Mouse (Mus musculus): Measurements from ENCODE around the gene Pde1b. TPM values are rescaled to one million over a fixed set of nuclear protein-coding genes. Genes with fewer than 3 reads are reported as not detected.
A peak's percentile ranks its signal among the peaks of the same experiment; 100 is the strongest.

Gene Pde1b
- polyA plus RNA-seq, 1 experiment: 25.7 TPM

- H3K27ac ChIP-seq (ENCODE audit: insufficient read depth, low read length): no peak overlapping the region
- H3K27me3 ChIP-seq (ENCODE audit: control insufficient read depth, insufficient read depth, low read length): no peaks in the 10 kb centered on the region
- no peak overlapping the region for H3K4me3 ChIP-seq (ENCODE audit: extremely low read depth, insufficient read depth, insufficient read length)
- H3K36me3 ChIP-seq (ENCODE audit: control insufficient read depth, insufficient read depth, low read length): peaks cover 71% of the 10 kb centered on the region
- TF ChIP-seq POLR2A (IDR thresholded peaks at IDR 0.05; ENCODE audit: low read depth, low read length) (no peak), CTCF (IDR thresholded peaks at IDR 0.05; ENCODE audit: extremely low read depth, insufficient read depth, insufficient read length, insufficient replicate concordance) (no peak)
- no peak for DNase-seq (ENCODE audit: low read depth in 1 of 2, low spot score in 2 of 2)
- WGBS: 67% methylated on average over 1 of the region's 1 CpGs
- no peaks in the 10 kb centered on the region for H3K4me1 ChIP-seq (ENCODE audit: control insufficient read depth, insufficient read depth, insufficient read length)
These were observed 16.2 kb upstream of the Pde1b start for GRCm38 (mm10) chr15:103486658-103487057.

GRCm38 (mm10) chr15:103488336-103488735, 14.5 kb upstream of the Pde1b start:
- Histone ChIP-seq H3K4me1 (ENCODE audit: control insufficient read depth, insufficient read depth, insufficient read length) (no peaks in the 10 kb centered on the region), H3K4me3 (ENCODE audit: extremely low read depth, insufficient read depth, insufficient read length) (no peak overlapping the region), H3K36me3 (ENCODE audit: control insufficient read depth, insufficient read depth, low read length) (peaks cover 71% of the 10 kb centered on the region), H3K27ac (ENCODE audit: insufficient read depth, low read length) (no peak overlapping the region), H3K27me3 (ENCODE audit: control insufficient read depth, insufficient read depth, low read length) (no peaks in the 10 kb centered on the region)
- no peak for DNase-seq (ENCODE audit: low read depth in 1 of 2, low spot score in 2 of 2)
- TF ChIP-seq CTCF (IDR thresholded peaks at IDR 0.05; ENCODE audit: extremely low read depth, insufficient read depth, insufficient read length, insufficient replicate concordance) (no peak), POLR2A (IDR thresholded peaks at IDR 0.05; ENCODE audit: low read depth, low read length) (no peak)
- WGBS: 82% methylated on average over 4 of the region's 4 CpGs

GRCm38 (mm10) chr15:103496204-103497140, 6.4 kb upstream of the Pde1b start:
- 95% methylated on average over 10 of the region's 10 CpGs for WGBS
- H3K4me1 ChIP-seq (ENCODE audit: control insufficient read depth, insufficient read depth, insufficient read length): peaks cover 2% of the 10 kb centered on the region; the same call in 1 of the 2 replicates
- H3K36me3 ChIP-seq (ENCODE audit: control insufficient read depth, insufficient read depth, low read length): peaks cover 46% of the 10 kb centered on the region
- no peak for DNase-seq (ENCODE audit: low read depth in 1 of 2, low spot score in 2 of 2)
- H3K27ac ChIP-seq (ENCODE audit: insufficient read depth, low read length): no peak overlapping the region
- TF ChIP-seq POLR2A (IDR thresholded peaks at IDR 0.05; ENCODE audit: low read depth, low read length) (no peak), CTCF (IDR thresholded peaks at IDR 0.05; ENCODE audit: extremely low read depth, insufficient read depth, insufficient read length, insufficient replicate concordance) (no peak)
- H3K27me3 ChIP-seq (ENCODE audit: control insufficient read depth, insufficient read depth, low read length): no peaks in the 10 kb centered on the region
- no peak overlapping the region for H3K4me3 ChIP-seq (ENCODE audit: extremely low read depth, insufficient read depth, insufficient read length)

- no peak overlapping the region for H3K27ac ChIP-seq (ENCODE audit: insufficient read depth, low read length)
- WGBS: 78% methylated on average over 3 of the region's 3 CpGs
- no peak for DNase-seq (ENCODE audit: low read depth in 1 of 2, low spot score in 2 of 2)
- no peaks in the 10 kb centered on the region for H3K27me3 ChIP-seq (ENCODE audit: control insufficient read depth, insufficient read depth, low read length)
- TF ChIP-seq POLR2A (IDR thresholded peaks at IDR 0.05; ENCODE audit: low read depth, low read length) (no peak), CTCF (IDR thresholded peaks at IDR 0.05; ENCODE audit: extremely low read depth, insufficient read depth, insufficient read length, insufficient replicate concordance) (no peak)
- H3K36me3 ChIP-seq (ENCODE audit: control insufficient read depth, insufficient read depth, low read length): peaks cover 32% of the 10 kb centered on the region
- peaks cover 9% of the 10 kb centered on the region for H3K4me1 ChIP-seq (ENCODE audit: control insufficient read depth, insufficient read depth, insufficient read length)
- no peak overlapping the region for H3K4me3 ChIP-seq (ENCODE audit: extremely low read depth, insufficient read depth, insufficient read length)
These were observed 4.7 kb upstream of the Pde1b start for GRCm38 (mm10) chr15:103498157-103498556.

- DNase-seq (ENCODE audit: low read depth in 1 of 2, low spot score in 2 of 2): no peak
- TF ChIP-seq POLR2A (IDR thresholded peaks at IDR 0.05; ENCODE audit: low read depth, low read length): no peak
- TF ChIP-seq CTCF (IDR thresholded peaks at IDR 0.05; ENCODE audit: extremely low read depth, insufficient read depth, insufficient read length, insufficient replicate concordance): no peak
- 86% methylated on average over 1 of the region's 1 CpGs for WGBS
- Histone ChIP-seq H3K36me3 (ENCODE audit: control insufficient read depth, insufficient read depth, low read length) (peaks cover 24% of the 10 kb centered on the region), H3K4me3 (ENCODE audit: extremely low read depth, insufficient read depth, insufficient read length) (no peak overlapping the region), H3K4me1 (ENCODE audit: control insufficient read depth, insufficient read depth, insufficient read length) (peaks cover 11% of the 10 kb centered on the region), H3K27me3 (ENCODE audit: control insufficient read depth, insufficient read depth, low read length) (no peaks in the 10 kb centered on the region), H3K27ac (ENCODE audit: insufficient read depth, low read length) (no peak overlapping the region)
These were observed 2.1 kb upstream of the Pde1b start for GRCm38 (mm10) chr15:103500723-103501122.

GRCm38 (mm10) chr15:103501186-103501585, 1.6 kb upstream of the Pde1b start:
- peaks cover 21% of the 10 kb centered on the region for H3K36me3 ChIP-seq (ENCODE audit: control insufficient read depth, insufficient read depth, low read length)
- whole genome bisulfite sequencing: 8% methylated on average over 2 of the region's 2 CpGs
- no peaks in the 10 kb centered on the region for H3K27me3 ChIP-seq (ENCODE audit: control insufficient read depth, insufficient read depth, low read length)
- H3K4me3 ChIP-seq (ENCODE audit: extremely low read depth, insufficient read depth, insufficient read length): no peak overlapping the region
- H3K4me1 ChIP-seq (ENCODE audit: control insufficient read depth, insufficient read depth, insufficient read length): peaks cover 11% of the 10 kb centered on the region
- no peak for DNase-seq (ENCODE audit: low read depth in 1 of 2, low spot score in 2 of 2)
- H3K27ac ChIP-seq (ENCODE audit: insufficient read depth, low read length): no peak overlapping the region
- TF ChIP-seq POLR2A (IDR thresholded peaks at IDR 0.05; ENCODE audit: low read depth, low read length): no peak

- TF ChIP-seq POLR2A (IDR thresholded peaks at IDR 0.05; ENCODE audit: low read depth, low read length): no peak
- no peak for TF ChIP-seq CTCF (IDR thresholded peaks at IDR 0.05; ENCODE audit: extremely low read depth, insufficient read depth, insufficient read length, insufficient replicate concordance)
- Histone ChIP-seq H3K27me3 (ENCODE audit: control insufficient read depth, insufficient read depth, low read length) (no peaks in the 10 kb centered on the region), H3K27ac (ENCODE audit: insufficient read depth, low read length) (no peak overlapping the region), H3K36me3 (ENCODE audit: control insufficient read depth, insufficient read depth, low read length) (peaks cover 6% of the 10 kb centered on the region), H3K4me3 (ENCODE audit: extremely low read depth, insufficient read depth, insufficient read length) (peak overlapping the region; percentile 41), H3K4me1 (ENCODE audit: control insufficient read depth, insufficient read depth, insufficient read length) (peaks cover 11% of the 10 kb centered on the region)
- DNase-seq (ENCODE audit: low read depth in 1 of 2, low spot score in 2 of 2): no peak
- 10% methylated on average over 15 of the region's 15 CpGs for WGBS
These were observed 392 bp downstream of the Pde1b start for GRCm38 (mm10) chr15:103503251-103503600.
